Mouse (Mus musculus): ENCODE measurements around the gene Bst1.

Gene Bst1

DNA sequence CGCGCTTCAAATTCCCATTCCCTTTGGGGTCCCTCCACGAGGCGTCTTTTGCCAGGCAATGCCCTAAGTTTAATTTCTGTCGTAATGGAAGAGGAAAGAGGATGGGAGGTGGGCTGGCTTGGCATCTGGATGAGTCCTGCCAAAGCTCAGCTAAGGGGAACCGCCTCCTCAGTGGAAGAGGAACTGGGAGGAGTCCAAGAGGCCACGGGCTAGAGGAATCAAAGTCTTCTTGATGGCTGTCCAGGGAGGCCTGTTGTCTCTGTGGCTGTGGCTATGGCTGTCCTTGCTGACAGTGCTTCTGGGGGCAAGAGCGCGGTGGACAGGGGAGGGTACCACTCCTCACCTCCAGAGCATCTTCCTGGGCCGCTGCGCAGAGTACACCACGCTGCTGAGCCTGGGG lies at the start of gene Bst1:
Gene Bst1 (plus strand): TSS at position 191 of the 400 bp plus-strand sequence.
- CTCF ChIA-PET, result no interaction called here

DNA sequence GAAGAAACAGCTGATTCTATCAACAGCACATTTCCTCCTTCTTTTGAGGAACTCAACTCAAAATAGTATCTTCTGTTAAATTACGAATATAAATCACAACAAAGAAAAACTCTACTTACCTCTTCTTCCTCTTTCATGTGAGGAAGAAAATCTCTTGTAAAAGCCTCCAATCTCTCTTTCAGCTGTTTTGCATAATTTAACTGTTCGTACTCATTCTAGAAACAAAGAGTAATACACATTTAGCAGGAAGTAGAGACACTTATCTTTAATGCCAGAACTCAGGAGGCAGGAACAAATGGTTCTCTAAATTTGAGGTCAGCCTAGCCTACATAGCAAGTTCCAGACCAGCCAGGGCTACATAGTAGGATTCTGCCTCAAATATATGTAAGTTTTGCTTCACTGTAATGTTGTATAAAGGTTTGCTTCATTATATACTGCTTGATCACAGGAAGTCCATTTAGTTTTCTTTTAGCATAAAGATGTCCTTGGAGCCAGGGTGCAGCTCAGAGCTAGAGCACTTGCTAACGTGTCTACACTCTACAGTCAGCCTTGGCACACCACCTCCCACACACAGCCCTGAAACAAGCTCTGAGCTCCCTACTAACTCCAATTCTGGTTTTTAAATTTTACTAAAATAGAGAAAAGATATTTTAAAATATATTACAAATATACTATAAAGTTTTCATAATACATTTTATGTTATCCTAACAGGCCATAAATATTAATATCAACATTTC lies 47.9 kb upstream of the Bst1 start:
- CTCF ChIA-PET, result no interaction called here

DNA sequence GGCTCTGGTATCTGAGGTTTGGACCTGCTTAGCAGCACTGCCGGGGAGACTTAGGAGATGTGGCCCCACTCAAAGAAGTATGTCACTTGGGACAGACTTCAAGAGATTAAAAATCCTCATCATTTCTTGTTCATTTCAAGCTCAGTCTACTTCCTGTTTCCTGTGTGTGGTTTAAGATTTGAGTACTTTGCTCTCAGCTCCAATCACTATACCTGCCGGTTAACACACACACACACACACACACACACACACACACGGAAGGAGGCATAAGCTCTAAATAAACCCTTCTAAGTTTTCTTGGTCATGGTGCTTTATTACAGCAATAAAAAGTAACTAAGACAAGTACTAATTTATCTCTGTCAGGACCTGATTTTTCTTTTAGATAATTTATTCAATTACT lies 47.1 kb upstream of the Bst1 start:
- CTCF ChIA-PET, result no interaction called here

DNA sequence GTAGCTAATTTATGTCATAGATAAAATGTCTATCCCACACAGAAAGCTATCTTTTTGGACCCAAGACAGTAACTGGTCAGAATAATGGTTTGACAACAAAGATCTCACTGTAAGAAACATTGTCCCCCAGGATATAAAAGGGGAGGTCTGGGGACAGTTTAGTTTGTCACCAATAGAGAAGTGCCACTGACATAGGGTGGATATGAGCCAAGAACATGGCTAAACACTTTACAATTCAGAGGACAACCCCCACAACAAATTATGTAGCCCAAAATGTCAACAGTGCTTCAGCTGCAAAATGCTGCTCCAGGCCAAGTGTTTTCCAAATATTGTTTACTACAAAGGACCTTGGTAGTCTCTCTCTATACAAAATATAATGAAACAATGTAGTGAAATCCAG lies 42.3 kb upstream of the Bst1 start:
- CTCF ChIA-PET, result no interaction called here

DNA sequence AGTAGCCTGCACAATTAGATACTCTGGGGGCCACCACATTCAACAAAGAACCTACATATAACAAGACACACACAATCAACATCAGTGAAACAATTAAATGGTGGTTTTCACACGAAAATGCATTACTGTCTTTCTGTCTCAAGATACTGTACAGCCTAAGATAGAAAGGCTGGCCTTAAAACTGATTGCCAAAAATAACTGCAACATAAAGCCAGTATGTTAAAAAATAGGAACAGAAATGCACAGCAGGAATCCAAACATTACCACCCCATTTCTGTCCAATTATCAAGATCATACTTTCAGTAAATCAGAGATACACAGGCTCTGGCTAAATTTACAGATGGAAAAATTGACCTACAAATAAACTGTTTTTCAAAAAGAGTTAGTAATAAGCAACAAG lies 41.7 kb upstream of the Bst1 start:
- CTCF ChIA-PET, result no interaction called here

DNA sequence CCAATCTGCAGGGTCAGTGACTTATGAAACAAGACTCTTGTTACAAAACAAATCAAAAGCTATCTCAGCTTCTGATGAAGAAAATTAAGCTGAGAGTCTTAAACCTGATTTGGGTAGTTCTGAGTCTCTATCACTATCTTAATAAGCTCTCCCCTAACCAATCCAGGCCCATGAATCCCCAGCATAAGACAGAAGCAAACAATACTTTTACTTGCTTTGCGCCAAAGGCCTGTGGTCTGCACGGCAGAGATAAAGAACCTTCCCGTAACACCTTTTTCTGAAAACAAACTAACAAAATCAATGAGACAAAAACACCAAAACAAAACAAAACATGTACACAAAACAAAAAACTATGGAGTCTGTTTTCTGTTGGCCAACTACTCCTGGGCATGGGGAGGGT lies 40.1 kb upstream of the Bst1 start:
- CTCF ChIA-PET, result no interaction called here

DNA sequence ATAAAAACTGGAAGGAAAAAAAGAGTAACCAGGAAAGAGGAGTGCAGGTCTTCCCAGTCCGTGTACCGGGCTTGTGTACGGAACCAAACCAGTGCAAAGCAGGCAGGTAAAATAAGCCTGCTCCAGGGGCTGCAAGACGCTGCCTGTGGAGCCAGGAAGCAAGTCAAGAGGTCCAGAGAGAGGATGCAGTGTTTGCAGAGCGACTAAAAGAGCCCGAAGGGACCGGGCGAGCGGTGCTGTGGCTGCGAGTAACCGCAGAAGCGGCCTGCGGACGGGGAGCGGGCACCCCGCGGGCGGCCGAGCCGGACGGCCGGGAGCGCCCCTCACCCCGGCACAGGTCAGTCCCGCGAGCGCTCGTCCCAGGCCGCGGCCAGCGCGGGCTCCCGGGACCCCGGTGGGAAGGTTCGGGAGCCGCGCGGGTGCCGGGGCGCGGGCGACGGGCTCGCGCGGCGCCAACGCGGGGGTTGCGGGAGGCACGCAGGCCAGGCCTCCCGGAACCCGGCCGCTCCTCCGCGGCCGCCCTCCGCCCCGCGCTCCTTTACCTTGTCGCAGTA lies 37.2 kb upstream of the Bst1 start:
- CTCF ChIA-PET, result no interaction called here

DNA sequence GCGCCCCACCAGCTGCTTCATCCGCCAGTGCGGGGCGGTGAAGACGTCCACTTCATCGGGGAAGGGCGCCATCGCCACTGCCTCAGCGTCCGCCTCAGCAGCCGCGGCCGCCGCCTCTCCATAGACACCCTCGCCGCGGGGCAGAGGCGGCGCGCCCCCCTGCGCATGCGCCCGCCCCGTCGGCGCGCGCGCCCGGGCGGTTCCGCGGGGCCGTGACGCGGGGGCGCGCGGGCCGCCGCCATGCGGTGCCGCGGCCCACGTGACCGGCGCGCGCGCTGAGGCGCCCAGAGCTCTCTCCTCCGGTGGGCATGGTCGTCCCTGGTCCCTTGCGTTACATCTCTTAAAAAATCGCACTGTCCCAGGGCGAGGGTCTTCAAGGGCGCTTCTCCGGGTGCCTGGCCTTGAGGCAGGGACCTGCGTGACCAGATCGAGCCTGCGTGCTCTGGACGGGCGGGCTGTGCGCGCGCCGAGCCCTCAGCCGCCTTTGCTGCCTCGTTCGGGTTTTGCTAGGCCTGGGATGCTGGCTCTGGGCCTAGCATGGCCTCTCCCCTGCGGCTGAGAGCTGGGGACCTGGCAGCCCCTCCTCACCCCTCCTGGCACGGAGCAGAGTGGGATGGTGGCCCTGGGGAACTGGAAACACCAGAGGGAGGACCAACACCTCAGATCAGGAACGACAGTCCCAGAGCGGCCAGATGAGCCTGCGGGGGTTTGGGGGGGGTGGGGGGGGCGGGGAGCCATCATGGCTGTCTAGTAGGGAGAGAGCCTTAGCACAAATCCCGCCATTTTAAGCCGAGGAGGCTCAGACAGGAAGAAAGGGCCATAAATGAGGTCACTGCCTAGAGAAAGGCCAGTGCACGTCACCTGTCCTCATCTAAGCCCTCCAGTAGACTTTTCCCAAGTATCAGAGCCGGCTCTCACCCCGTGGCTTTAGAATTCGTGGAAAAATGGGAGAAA lies 36.4 kb upstream of the Bst1 start:
- CTCF ChIA-PET, result interaction anchor here (0.7 to 0.8 kb wide), 2 partner anchors 14 to 16 kb away, joined by 3 read pairs; no protein-coding TSS in a partner anchor

DNA sequence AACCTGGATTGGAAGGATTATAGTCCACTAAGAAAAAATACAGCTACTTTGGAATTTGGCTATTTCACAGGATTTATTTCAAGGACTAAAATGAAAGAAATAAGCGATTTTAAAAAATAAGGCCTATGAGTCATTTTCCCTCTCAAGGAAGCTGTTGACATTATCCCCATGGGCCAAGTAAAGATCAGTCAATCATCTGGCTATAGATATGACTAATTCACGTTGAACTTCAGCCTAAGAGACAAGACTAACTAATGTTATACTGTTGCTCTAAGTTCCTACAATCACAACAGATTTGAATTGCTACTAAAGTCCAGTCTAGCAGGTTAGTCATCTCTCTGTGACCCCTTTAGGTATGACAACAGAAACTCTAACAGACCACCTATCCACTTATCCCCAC lies 34.7 kb upstream of the Bst1 start:
- CTCF ChIA-PET, result interaction anchor here (0.8 kb wide), 1 partner anchor 61 kb away, joined by 6 read pairs; no protein-coding TSS in a partner anchor

DNA sequence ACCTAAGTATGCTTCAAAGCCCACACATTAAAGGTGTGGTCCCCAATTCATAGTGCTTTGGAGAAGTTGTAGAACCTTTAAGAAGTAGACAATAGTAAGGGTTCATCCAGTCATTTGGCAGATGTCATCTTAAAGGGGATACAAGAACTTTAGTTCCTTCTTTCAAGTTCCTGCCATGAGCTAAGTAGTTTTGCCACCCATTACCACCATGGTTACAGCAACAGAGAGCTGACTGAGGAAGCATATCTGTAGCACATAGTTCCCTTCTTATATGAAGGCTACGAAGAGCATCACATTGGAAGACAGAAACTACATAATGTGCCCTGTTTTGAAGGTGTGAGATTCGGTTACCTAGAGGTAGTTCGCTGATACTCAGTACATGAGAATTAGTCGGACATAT lies 32.1 kb upstream of the Bst1 start:
- CTCF ChIA-PET, result no interaction called here

DNA sequence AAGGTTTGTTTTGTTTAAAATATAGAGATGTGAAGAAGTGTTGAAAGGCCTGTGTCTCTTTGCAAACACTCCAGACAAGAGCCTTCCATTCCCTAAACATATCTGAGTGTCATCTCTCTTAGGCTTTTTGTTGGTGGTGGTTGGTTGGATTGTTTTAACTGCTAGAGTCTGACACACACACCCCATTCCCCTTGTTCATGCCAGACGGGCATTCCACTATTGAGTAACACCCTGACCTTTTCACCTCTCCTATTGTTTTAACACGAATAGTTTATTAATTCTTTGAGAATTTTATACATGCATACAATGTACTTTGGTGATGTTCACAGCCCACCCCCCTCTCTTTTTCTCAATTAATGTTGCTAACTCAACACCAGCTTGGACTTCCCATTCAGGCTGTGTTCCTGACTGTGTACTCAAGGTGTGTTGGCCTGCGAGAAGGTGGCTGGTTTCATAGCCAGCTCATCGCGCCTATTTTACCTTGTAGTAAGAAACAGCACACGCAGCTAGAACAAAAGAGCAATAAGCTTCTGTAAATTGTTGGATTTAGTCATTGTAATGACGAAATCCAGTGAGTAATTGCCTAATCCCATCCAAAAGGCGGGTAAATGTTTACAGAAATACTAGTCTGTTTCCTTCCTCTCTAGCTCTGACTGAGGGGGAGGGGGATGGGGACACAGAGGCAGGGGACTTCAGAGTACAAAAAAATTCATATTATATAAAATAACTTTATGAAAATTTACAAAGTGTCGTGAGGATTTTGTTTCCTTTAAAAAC lies 30.5 kb upstream of the Bst1 start:
- CTCF ChIA-PET, result no interaction called here

DNA sequence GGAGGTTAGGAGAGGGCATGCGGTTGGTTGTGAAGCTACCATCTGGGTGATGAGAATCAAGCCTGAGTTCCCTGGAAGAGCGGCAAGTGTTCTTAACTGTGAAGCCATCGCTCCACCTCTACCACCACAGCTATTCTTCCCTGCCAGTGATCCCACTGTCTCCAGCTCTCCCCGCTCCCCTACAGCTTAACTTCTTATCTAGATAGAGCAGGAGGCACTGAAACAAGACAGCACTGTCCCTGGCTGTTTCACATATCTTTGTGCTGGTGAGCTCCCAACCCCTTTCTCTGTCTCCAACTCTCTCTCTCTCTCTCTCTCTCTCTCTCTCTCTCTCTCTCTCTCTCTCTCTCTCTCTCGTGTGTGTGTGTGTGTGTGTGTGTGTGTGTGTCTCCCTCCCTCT lies 26.3 kb upstream of the Bst1 start:
- CTCF ChIA-PET, result no interaction called here

DNA sequence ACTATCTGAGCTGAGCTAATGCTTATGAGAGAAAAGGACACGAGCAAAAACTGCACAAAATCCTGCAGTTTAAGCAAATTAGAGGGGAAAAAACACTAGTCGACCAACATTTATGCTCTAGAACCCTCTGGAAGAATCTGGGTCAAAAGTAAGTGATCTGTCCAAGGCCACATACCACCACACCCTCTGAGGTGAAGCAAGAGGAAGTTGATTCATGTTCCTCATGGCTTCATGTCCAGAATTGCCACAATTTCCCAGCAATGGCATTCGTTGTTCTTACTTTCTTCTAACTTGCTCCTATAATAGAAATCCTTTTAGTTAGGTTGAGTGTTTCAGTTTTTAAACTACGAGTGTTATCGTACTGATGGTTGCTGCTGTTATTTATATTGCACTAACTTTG lies 19.2 kb upstream of the Bst1 start:
- CTCF ChIA-PET, result no interaction called here

DNA sequence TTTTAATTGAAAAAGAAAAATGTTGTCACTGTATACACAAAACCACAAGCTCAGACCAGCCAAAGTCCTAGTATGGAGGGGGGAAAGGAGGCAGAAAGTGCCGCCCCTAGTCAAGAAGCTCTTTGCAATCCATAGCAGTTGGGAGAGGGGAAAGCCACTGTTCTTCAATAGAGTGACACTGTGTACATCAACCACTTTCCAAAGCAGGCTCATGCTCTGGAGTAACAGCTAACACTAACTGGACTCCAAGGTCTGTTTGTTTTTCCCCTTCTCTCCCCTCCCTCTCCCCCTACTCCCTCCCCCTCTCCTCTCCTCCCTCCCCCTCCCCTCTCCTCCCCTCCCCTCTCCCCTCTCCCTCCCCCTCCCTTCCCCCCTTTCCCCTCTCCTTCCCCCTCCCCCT lies 18.0 kb upstream of the Bst1 start:
- CTCF ChIA-PET, result interaction anchor here (0.6 kb wide), 1 partner anchor 194 kb away, joined by 17 read pairs; no protein-coding TSS in a partner anchor

DNA sequence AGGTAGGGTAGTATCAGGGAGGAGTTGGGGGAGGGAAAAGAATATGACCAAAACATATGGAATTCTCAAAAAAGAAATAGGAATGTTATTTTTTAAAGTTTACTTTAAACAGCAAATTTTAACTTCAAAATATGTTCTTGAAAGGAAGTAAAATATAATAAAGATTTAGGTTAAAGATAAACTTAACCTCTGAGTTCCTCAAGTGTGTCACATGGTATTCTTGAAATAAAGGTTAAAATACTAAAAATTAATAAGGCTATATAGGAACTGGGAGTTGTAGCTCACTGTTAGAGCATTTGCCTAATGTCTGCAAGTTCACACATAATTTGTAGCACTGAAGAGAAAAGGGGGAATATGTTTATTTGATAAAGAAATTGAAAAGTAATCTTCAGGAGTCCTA lies 17.4 kb upstream of the Bst1 start:
- CTCF ChIA-PET, result no interaction called here

DNA sequence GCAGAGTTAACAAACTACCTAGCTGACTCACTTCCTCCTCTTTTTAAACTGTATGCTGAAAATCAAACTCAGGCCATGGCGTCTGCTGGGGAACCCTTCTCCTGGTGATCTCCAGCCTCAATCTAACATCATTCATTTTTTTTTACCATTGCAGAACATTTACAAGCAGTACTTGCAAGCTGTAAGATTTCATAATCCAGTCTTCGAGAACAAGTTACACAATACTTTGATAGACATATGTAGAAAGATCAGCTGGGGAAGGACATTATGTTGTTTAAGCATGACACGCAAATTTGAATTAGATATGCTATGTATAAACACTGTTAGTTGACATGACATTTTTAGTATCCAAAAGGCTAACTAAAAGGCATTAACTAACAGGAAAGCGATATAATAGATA lies 16.9 kb upstream of the Bst1 start:
- CTCF ChIA-PET, result no interaction called here

DNA sequence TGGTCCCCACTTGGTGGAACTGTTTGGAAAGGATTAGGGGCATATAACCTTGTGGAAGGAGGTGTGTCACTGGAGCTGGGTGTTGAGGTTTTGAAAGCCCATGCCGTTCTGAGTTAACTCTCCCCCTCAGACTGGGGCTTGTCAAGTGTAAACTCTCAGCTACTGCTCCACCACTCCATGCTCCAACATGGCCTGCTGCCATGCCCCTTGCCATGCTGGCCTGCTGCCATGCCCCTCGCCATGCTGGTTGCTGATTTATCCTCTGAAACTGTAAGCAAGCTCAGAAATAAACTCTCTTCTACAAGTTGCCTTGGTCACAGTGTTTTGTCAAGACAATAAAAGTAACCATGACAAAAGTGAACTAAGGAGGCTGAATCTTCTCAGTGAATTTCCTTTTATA lies 13.3 kb upstream of the Bst1 start:
- CTCF ChIA-PET, result no interaction called here

DNA sequence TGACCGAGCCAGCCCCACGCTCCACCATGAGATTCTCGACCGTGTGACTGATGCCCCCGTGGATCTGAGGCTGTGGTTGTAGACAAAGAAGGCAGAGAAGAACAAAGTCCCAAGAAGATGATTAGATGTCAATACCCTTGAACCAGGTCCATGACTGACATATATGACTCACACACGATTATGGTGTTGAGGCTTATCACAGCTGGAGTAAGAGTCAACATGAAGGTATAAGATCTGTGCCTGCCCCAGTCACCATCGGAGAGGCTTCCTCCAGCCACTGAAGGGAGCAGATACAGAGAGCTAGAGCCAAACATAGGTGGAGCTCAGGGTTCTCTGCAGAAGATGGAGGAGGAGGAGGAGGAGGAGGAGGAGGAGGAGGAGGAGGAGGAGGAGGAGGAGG lies 12.3 kb upstream of the Bst1 start:
- CTCF ChIA-PET, result interaction anchor here (0.6 kb wide), 1 partner anchor 8 kb away, joined by 11 read pairs; no protein-coding TSS in a partner anchor

DNA sequence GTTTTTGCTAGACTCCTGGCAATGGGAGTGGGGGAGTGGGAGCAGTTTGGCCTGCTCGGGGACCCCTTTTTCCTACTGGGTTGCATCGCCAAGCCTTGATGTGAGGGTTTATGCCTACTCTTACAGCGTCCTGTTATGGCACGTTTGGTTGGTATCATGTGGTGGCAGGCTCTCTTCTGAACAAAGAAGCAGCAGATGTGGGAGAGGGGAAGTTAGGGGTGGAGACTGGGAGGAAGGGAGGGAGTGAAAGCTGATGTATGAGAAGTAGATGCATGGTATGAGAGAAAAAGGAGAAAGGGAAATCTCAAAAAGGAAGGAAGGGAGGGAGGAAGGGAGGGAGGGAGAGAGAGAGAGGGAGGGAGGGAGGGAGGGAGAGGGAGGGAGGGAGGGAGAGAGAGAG lies 11.8 kb upstream of the Bst1 start:
- CTCF ChIA-PET, result interaction anchor here (0.6 to 0.7 kb wide), 2 partner anchors 9 to 181 kb away, joined by 6 to 11 read pairs; no protein-coding TSS in a partner anchor

DNA sequence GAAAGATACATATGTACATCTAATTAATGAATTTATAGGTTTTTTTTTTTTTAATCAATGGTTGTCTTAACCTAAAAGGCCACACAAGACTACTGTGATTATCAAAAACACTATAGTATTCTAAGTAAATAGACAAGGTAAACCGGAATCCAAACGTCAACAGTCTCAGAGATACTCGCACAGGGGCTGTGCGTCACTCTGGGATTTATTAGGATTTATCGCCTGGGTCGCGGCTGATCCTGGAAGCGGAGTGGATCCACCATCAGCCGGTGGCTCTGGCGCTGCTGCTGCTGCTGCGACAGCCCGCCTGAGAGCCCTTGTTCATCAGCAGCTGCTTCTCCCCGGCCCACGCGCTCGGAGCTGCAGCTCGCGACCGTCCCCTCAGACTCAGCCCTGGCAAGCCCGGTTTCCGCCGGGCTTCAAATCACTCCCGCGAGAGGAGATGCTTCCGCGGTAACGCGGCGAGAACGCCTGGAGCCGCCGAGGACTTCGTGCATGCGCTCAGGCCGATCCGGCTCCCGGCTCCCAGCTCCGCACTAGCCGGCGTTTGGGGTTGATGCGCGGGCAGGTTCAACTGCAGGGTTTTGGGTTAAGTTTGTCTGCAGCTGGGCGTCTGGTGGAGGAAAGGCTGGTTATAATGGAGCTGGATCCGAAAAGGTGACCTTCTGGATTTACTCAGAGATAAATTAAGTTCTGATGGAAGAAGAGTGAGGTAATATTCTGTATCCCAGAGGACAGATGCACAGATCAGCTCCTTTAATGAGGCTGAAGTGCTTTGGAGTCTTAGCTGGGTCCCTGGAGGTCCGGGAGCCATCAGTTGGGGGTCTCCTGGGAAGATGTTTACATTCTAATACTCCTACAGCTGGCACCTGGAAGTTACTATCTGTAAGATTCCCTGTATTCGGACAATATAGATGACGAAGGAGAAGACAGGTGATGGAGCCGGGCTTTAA lies 10.7 kb upstream of the Bst1 start:
- CTCF ChIA-PET, result interaction anchor here (0.7 to 0.9 kb wide), 2 partner anchors 31 to 182 kb away, joined by 3 to 6 read pairs; no protein-coding TSS in a partner anchor

Measured in spleen, embryonic (tissue).